ENCODE assay signal across 8 mouse cellular contexts in the genomic region with DNA sequence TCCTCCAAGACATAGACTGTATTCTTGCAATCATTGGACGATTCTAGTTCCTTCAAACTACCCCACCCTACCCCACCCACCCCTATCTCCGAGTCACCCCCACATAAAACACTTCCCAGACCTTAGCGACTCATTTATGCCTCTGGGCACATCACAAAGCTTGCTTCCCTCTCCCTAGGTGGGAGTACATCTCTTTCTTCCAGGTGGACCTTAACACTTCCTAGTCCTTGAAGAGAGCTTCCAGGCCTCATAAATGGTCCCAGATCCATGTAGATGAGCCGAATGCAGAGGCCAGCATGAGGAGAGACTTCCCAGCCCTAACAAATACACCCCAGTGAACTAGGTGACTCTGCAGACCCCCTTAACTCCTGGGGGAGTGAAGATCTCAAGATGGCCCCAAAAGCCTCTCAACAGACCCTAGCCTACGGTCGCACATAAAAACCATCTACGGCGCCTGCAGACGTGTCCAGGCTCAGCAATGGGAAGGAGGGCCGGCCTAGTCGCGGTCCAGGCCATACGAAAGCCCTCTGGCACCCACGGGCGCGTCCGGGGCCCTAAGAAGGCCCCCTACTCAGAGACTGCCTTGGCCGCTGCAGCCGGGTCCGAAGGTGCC. TPM values are rescaled to one million over a fixed set of nuclear protein-coding genes. Genes with fewer than 3 reads are reported as not detected.
A peak's percentile ranks its signal among the peaks of the same experiment; 100 is the strongest.
DNase-seq lines count a peak whose midpoint lies in the region; ATAC-seq lines count a peak whose summit lies in the region.

No protein-coding gene starts in this region.

- WGBS in kidney, embryonic 15.5 days: under 1% methylated on average over 20 of the region's 20 CpGs
- WGBS in hindbrain, embryonic 16.5 days: 2% methylated on average over 20 of the region's 20 CpGs
- 2% methylated on average over 20 of the region's 20 CpGs for WGBS in midbrain, embryonic 14.5 days

- DNase-seq in kidney, postnatal 4 days: no peak
- peak; percentile 50 for DNase-seq in c-Kit-positive CD71-positive TER-119-negative erythroid progenitor cells, embryonic 14.5 days (ENCODE audit: low read depth)
- DNase-seq in midbrain, embryonic 14.5 days: no peak
- no peak for DNase-seq in urinary bladder, postnatal 10 days (ENCODE audit: low spot score)
- no peak for DNase-seq in adrenal gland, adult (ENCODE audit: inconsistent age in 2 of 2, low spot score in 1 of 2)
- DNase-seq in gastrocnemius, postnatal 25 days: no peak

- H3K9ac ChIP-seq in kidney, embryonic 15.5 days: peak overlapping the region; percentile 99
- H3K9ac ChIP-seq in hindbrain, embryonic 16.5 days (ENCODE audit: low read depth, low read length): peak overlapping the region; percentile 82
- H3K9ac ChIP-seq in midbrain, embryonic 14.5 days (replicated peaks; ENCODE audit: low read length): peak overlapping the region; percentile 82

- H3K9me3 ChIP-seq in kidney, embryonic 15.5 days (replicated peaks): no peaks in the 10 kb centered on the region
- no peaks in the 10 kb centered on the region for H3K9me3 ChIP-seq in hindbrain, embryonic 16.5 days (ENCODE audit: control insufficient read depth, low read length)
- no peaks in the 10 kb centered on the region for H3K9me3 ChIP-seq in midbrain, embryonic 14.5 days (ENCODE audit: control insufficient read depth, low read length)

- peaks cover 41% of the 10 kb centered on the region for H3K4me1 ChIP-seq in kidney, embryonic 15.5 days
- peaks cover 20% of the 10 kb centered on the region for H3K4me1 ChIP-seq in hindbrain, embryonic 16.5 days (ENCODE audit: control insufficient read depth, insufficient read depth, low read depth, low read length)
- H3K4me1 ChIP-seq in midbrain, embryonic 14.5 days (ENCODE audit: control insufficient read depth, insufficient read depth, low read length): peaks cover 24% of the 10 kb centered on the region

- H3K27ac ChIP-seq in kidney, embryonic 15.5 days: peak overlapping the region; percentile 98
- peak overlapping the region; percentile 78 for H3K27ac ChIP-seq in hindbrain, embryonic 16.5 days (ENCODE audit: low read depth, low read length)
- H3K27ac ChIP-seq in midbrain, embryonic 14.5 days (replicated peaks; ENCODE audit: low read depth, low read length): peak overlapping the region; percentile 81

- H3K27me3 ChIP-seq in kidney, embryonic 15.5 days: 0 out of 2 replicates have a peak, but pooled peaks cover 4% of the 10 kb centered on the region
- H3K27me3 ChIP-seq in hindbrain, embryonic 16.5 days (replicated peaks; ENCODE audit: control insufficient read depth, insufficient read depth, low read length): no peaks in the 10 kb centered on the region
- no peaks in the 10 kb centered on the region for H3K27me3 ChIP-seq in midbrain, embryonic 14.5 days (ENCODE audit: control insufficient read depth, insufficient read depth, low read length)

- H3K4me3 ChIP-seq in kidney, embryonic 15.5 days (replicated peaks): peak overlapping the region; percentile 95
- peak overlapping the region; percentile 60 for H3K4me3 ChIP-seq in hindbrain, embryonic 16.5 days (ENCODE audit: low read length)
- peak overlapping the region; percentile 66 for H3K4me3 ChIP-seq in midbrain, embryonic 14.5 days (replicated peaks; ENCODE audit: low read depth, low read length)

- H3K4me2 ChIP-seq in kidney, embryonic 15.5 days: peak overlapping the region; percentile 91
- H3K4me2 ChIP-seq in hindbrain, embryonic 16.5 days (ENCODE audit: low read length): peak overlapping the region; percentile 60
- H3K4me2 ChIP-seq in midbrain, embryonic 14.5 days (ENCODE audit: low read length): peak overlapping the region; percentile 81

- peaks cover 35% of the 10 kb centered on the region for H3K36me3 ChIP-seq in kidney, embryonic 15.5 days
- peaks cover 15% of the 10 kb centered on the region for H3K36me3 ChIP-seq in hindbrain, embryonic 16.5 days (ENCODE audit: control insufficient read depth, insufficient read depth, low read length)
- H3K36me3 ChIP-seq in midbrain, embryonic 14.5 days (ENCODE audit: control insufficient read depth, insufficient read depth, low read length): peaks cover 23% of the 10 kb centered on the region

- ATAC-seq in kidney, embryonic 15.5 days (replicated peaks; ENCODE audit: low FRiP score): no peak
- no peak for ATAC-seq in hindbrain, embryonic 16.5 days
- ATAC-seq in midbrain, embryonic 14.5 days (ENCODE audit: low FRiP score, low TSS enrichment): no peak

RNA-seq across cellular contexts. Expression of gene Scaf1, which starts 0.7 kb away (rescaled TPM):
- 35.5 and 40.1 TPM in 2 replicates for polyA plus RNA-seq in kidney, embryonic 15.5 days (2015; fragmentation: Nextera tagmentation; extraction: Ambion mirVana)
- 38.6 and 47.1 TPM in 2 replicates for polyA plus RNA-seq in hindbrain, embryonic 16.5 days (2015; fragmentation: Nextera tagmentation; extraction: Ambion mirVana)
- 60.6 and 61.2 TPM in 2 replicates for polyA plus RNA-seq in midbrain, embryonic 14.5 days (2014; fragmentation: Nextera tagmentation; extraction: Ambion mirVana)
- total RNA-seq in gastrocnemius, postnatal 25 days (2021): 10 to 100 TPM; 35.8 to 38.1 TPM

RNA-seq across cellular contexts. Expression of gene Rras, which starts 2.3 kb away (rescaled TPM):
- polyA plus RNA-seq in kidney, embryonic 15.5 days (2015; fragmentation: Nextera tagmentation; extraction: Ambion mirVana): 32.6 and 43.2 TPM in 2 replicates
- 13.1 and 16.7 TPM in 2 replicates for polyA plus RNA-seq in hindbrain, embryonic 16.5 days (2015; fragmentation: Nextera tagmentation; extraction: Ambion mirVana)
- 9.7 and 13.2 TPM in 2 replicates for polyA plus RNA-seq in midbrain, embryonic 14.5 days (2014; fragmentation: Nextera tagmentation; extraction: Ambion mirVana)
- total RNA-seq in gastrocnemius, postnatal 25 days (2021): 10 to 100 TPM; 22.5 to 30.6 TPM

RNA-seq across cellular contexts. Expression of gene Bcl2l12, which starts 16.9 kb away (rescaled TPM):
- polyA plus RNA-seq in kidney, embryonic 15.5 days (2015; fragmentation: Nextera tagmentation; extraction: Ambion mirVana): 60.7 and 66.5 TPM in 2 replicates
- 10.2 and 15.7 TPM in 2 replicates for polyA plus RNA-seq in hindbrain, embryonic 16.5 days (2015; fragmentation: Nextera tagmentation; extraction: Ambion mirVana)
- 11.8 and 15.4 TPM in 2 replicates for polyA plus RNA-seq in midbrain, embryonic 14.5 days (2014; fragmentation: Nextera tagmentation; extraction: Ambion mirVana)
- 1 to 10 TPM; 7.4 to 9.6 TPM for total RNA-seq in gastrocnemius, postnatal 25 days (2021)

RNA-seq across cellular contexts. Expression of gene Irf3, which starts 18.0 kb away (rescaled TPM):
- 86.4 and 90.4 TPM in 2 replicates for polyA plus RNA-seq in kidney, embryonic 15.5 days (2015; fragmentation: Nextera tagmentation; extraction: Ambion mirVana)
- polyA plus RNA-seq in hindbrain, embryonic 16.5 days (2015; fragmentation: Nextera tagmentation; extraction: Ambion mirVana): 63.5 and 65.4 TPM in 2 replicates
- polyA plus RNA-seq in midbrain, embryonic 14.5 days (2014; fragmentation: Nextera tagmentation; extraction: Ambion mirVana): 46.7 and 54.0 TPM in 2 replicates
- 10 to 100 TPM; 16.1 to 20.9 TPM for total RNA-seq in gastrocnemius, postnatal 25 days (2021)

RNA-seq across cellular contexts. Expression of gene Prmt1, which starts 29.1 kb away (rescaled TPM):
- polyA plus RNA-seq in kidney, embryonic 15.5 days (2015; fragmentation: Nextera tagmentation; extraction: Ambion mirVana): 704 and 710 TPM in 2 replicates
- 629 and 637 TPM in 2 replicates for polyA plus RNA-seq in hindbrain, embryonic 16.5 days (2015; fragmentation: Nextera tagmentation; extraction: Ambion mirVana)
- 236 and 281 TPM in 2 replicates for polyA plus RNA-seq in midbrain, embryonic 14.5 days (2014; fragmentation: Nextera tagmentation; extraction: Ambion mirVana)
- total RNA-seq in gastrocnemius, postnatal 25 days (2021): 100 to 1,000 TPM; 119 to 142 TPM
